Mouse (Mus musculus): ENCODE measurements at regions not wholly inside any gene's neighbourhood (a gene's known extent, or its start where the extent isn't known, plus 50 kb on each side); places are given as distances from the start of the nearest gene placed in this dataset.
"Not testable (repeated sequence)": the region's sequence is repeated elsewhere in the genome, so short reads cannot be mapped to it uniquely, and the experiment has no call there.

DNA sequence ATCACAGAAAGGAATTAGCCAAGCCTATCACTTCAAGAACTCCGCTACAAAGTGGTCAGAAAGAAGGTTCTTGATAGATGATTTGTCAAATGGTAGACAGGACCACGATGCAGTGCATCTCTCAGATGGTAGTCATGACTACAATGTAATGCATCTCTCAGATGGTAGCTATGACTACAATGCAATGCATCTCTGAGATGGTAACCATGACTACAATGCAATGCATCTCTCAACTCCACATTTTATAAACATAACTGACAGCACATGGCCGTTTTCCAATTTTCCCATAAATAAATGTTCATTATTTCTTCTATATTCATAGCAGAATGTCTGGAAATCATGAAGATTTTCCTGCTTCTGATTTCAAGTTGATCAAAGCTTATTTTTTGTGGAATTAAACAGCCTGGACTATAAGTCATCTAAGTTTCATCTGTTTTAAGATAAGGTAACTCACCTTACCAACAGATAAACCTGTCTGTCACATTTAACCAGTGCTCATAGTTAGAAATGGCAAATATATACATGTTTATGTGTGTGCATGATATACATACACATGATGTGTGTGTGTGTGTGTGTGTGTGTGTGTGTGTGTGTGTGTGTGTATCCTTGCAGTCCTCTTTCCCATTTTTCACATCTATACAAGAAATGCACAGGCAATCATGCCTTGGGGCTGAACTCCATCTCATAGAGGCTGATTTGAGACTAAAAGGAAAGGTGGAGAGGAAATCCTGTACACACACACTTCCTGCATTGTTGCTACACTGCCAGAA, 122.4 kb downstream of the Phf3 start:
- DNase-seq (ENCODE audit: low spot score in 2 of 2) = no peak

DNA sequence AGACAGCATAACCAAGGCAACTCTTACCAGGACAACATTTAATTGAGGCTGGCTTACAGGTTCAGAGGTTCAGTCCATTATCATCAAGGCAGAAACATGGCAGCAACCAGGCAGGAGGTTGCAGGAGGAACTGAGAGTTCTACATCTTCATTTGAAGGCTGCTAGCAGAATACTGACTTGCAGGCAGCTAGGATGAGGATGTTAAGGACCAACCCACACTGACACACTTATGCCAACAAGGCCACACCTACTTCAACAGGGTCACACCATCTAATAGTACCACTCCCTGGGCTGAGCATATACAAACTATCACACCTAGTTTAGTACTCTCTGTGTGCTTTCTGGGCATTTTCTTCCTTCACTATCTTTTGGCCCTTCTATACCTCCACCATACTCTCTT, 131.8 kb downstream of the Phf3 start:
- DNase-seq (ENCODE audit: low spot score in 2 of 2) = no peak

GRCm38 (mm10) chr1:30740831-30741230, 132.9 kb downstream of the Phf3 start:
- DNase-seq (ENCODE audit: low spot score in 2 of 2) = peak; percentile 67 to 79

- DNase-seq (ENCODE audit: low spot score in 2 of 2) = no peak
These were observed 152.2 kb downstream of the Phf3 start for GRCm38 (mm10) chr1:30721519-30721918.

- DNase-seq (ENCODE audit: low spot score in 2 of 2) = no peak
These were observed 152.9 kb downstream of the Phf3 start for GRCm38 (mm10) chr1:30720829-30721228.

GRCm38 (mm10) chr1:30718578-30718977, 155.1 kb downstream of the Phf3 start:
- no peak for DNase-seq (ENCODE audit: low spot score in 2 of 2)

DNA sequence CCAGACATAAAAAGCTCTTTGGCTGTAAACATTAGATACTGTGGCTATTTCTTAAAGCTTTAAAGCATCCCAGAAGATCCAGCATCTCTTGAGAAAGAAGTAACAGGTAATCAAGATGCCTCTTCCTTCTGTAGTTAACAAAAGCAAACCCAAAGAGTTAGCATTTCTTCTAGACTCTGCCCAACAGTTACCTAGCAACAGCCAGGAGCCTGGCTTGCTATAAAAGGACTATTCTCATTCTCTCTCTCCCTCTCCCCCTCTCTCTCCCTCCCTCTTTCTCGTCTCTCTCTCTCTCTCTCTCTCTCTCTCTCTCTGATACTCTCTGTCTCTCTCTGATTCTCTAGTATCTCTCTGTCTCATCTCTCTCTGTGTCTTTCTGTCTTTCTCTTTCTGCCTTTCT, 157.4 kb downstream of the Phf3 start:
- no peak for DNase-seq (ENCODE audit: low spot score in 2 of 2)

DNA sequence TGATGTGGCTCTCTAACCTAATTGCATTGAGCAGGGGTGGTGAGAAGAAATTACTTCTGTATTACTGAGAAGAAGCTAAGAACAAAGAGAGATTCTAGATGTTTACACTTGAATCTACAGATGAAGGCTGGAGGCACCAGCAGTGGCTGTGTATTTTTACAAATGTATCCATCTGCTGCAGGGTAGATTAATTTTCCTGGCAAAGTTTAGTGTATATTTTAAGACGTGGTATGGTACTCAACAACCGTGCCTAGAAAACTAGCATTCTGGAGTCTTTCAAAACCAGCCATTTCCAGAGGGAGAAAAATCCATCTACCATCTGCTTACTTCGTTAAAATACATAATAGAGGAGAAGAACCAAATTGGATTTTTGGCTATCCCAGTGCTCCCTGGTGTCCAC, 172.6 kb downstream of the Phf3 start:
- no peak for DNase-seq (ENCODE audit: low spot score in 2 of 2)

DNA sequence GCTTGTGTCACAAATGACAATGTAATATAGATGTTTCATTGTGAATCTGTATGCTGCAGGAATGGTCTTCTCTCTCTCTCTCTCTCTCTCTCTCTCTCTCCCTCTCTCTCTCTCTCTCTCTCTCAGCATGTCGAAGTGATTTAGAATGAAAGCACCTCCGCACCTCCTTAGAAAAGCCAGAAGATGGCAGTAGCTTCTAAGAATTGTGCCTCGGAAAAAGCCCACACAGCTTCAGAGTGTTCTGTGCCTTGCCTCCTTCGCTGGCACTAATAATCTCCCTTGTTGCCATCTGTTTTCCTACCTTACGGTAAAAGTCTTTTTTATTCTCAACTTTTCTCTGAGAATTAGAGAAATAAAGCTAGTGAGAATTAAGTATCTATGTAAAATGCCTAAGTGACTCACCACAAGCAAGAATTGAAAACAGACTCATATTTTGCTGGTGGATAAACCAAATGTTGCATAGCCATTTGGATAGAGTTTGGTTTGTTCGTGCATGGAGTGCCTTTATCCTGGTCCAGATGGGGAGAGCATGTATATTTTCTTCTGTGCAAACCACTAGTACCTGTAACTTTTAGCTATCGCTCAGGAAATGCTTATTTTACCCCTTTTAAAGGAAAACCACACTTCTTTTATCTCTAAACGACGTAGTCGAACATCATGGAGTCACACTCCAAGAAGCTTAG, 173.2 kb downstream of the Phf3 start:
- DNase-seq (ENCODE audit: low spot score in 2 of 2) = no peak

DNA sequence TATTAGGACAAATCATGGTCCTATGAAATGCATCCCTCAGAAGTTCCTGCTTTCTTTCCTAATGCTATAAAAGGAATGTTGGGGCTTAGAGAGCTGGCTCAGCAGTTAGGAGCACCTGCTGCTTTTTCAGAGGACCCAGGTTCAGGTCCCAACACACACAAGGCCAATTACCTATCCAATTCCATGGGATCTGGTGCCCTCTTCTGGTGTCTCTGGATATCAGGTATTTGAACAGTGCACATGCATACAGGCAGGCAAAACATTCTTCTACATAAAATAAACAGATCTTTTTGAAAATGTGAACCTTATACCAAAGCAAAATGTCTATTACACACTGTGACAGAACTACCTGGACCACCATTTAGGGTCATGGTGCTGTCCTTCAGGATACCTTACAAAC, 177.4 kb downstream of the Phf3 start:
- DNase-seq (ENCODE audit: low spot score in 2 of 2) = no peak

GRCm38 (mm10) chr1:30685318-30685717, 188.4 kb downstream of the Phf3 start:
- DNase-seq (ENCODE audit: low spot score in 2 of 2) = peak; percentile 14 to 22

- DNase-seq (ENCODE audit: low spot score in 2 of 2) = no peak
These were observed 189.8 kb downstream of the Phf3 start for GRCm38 (mm10) chr1:30683889-30684288.

DNA sequence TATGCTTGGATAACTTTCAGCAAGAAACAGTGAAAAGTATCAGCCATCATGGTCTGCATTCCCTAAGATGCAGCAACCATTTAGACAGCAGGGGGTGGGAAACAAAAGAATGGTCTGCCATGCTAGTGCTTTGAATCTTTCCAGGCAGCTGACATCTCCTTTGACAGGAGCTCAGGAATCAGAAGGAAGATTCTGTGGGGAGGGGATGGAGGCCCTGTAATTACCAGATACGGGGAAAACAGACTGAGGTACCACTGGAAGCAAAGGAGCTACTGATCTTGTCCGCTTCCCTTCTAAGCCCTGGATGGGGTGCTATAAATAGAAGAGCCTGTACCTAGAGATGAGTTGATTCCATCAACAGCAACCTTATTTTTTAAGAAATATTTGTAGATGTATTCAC, 233.9 kb downstream of the Phf3 start:
- no peak for DNase-seq (ENCODE audit: low spot score in 2 of 2)

DNA sequence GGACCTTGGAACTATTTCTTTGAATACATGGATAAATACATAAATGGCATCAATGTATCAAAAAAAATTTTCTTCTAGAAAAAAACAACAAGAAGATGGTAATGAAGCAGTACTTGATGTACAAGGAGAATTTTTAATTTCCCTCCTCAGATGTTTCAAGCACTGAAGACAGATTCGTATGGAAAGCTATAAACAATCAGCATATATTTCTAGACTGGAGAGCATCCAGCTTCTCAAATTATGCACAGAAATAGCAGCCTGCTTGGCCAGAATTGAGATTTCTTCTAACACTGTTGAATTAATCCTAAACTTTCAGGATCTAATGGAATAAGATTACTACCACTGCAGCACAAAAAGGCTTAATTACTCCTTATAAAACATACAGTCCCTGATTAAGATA, 241.0 kb downstream of the Phf3 start:
- DNase-seq (ENCODE audit: low spot score in 2 of 2) = no peak

DNA sequence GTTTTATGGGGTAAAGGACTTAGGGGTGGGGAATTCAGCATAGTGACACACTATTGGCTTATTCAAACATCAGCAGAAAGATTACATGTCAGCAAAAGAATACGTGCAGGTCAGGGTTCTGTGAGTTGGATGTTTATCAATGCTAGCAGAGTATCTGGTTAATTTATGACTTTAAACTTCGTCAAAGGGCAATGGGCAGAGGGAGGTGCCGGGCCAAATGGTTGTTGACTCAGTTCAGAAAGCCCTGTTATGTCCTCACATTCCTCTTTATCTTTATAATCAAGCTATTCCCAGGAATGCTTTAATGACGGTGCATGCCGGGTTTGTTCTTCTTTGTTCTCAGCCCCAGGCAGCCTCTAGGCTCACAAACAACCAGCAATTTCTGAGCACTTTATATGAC, 245.9 kb downstream of the Phf3 start:
- DNase-seq (ENCODE audit: low spot score in 2 of 2) = not testable (repeated sequence)

DNA sequence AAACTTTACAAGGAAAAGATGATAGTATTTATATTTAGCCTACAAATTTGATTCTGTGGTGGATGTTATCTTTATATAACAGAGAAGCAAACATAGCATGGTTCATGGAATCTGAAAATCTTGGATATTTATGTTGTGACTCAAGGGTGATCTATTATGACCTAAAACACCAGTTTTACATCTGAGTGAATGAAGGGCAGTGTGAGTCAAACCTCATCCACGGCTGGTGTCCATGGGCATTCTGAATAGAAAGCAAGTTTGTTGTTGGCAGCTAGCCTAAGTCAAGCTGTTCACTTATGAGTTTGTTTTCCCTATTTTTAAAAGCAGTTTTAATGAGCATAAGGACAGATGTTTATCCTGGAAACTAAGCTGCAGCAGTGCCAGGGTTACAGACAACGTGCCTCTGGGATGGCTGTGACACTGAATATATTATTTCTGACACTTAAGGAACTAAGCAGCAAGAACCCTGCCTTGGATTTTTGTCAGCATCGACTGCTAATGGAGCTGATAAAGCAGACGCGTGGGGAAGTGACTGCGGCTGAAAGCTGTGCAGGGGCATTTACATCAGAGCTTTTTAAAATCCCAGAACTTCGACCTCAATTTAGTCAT, 278.5 kb downstream of the Phf3 start:
- no peak for DNase-seq (ENCODE audit: low spot score in 2 of 2)

DNA sequence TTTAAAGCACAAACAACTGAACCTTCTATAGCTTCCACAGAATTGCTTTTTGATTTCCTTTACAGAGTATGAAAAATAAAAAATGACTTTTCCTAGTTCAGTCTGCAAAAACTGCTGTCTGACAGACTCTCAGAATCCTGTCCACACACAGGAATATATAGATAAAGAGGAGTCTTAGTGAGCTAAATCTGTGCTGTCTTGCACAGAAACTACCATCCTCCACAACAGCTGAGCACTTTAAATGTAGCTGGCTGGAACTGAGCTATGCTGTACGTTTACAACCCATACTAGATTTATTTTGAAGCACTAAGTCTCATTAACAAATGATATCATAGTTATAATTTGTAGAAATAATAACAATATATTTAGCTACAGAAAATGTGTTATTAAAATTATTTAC, 279.7 kb downstream of the Phf3 start:
- no peak for DNase-seq (ENCODE audit: low spot score in 2 of 2)

- no peak for DNase-seq (ENCODE audit: low spot score in 2 of 2)
These were observed 283.0 kb downstream of the Phf3 start for GRCm38 (mm10) chr1:30590721-30591120.

GRCm38 (mm10) chr1:30588885-30589284, 284.8 kb downstream of the Phf3 start:
- DNase-seq (ENCODE audit: low spot score in 2 of 2) = peak in 1 of 2 experiments; percentile 31

DNA sequence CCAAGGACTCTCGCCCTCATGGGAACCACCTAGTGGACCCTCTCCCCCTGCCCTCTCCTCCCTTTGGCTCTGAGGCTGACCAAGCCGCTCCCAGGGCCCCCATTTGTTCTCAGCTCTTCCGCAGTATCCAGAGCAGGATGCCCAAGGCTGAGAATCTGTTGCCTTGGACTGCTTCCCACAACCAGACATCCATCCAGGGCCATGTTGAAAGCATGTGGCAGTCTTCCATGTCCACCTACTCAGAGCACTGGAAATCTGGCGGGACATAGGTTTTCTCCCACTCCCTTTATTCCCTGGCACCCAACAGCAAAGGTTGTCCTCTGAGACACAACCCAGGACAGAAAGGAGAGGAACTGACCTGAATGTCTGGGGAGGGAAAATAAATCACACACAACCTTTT, 285.4 kb downstream of the Phf3 start:
- peak; percentile 53 to 61 for DNase-seq (ENCODE audit: low spot score in 2 of 2)

- DNase-seq (ENCODE audit: low spot score in 2 of 2) = peak; percentile 50 to 60
These were observed 288.9 kb downstream of the Phf3 start for GRCm38 (mm10) chr1:30584806-30585205.

DNA sequence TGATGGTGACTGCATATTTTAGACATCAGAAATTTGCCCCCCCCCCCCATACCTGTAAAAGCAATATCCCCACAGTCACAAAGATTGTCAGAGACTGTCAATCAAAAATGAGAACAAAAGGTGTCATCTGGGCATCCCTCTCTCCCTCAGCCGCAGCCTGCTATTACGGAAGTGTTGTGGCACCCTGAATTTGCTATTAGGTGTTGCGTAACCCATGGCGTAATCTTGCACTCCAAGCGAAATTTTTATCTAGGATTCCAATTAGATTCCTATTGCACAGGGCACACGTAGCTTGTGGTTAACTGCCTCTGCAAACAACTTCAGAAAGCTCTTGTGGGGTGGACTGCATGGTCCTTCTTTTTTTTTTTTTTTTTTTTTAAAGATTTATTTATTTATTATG, 289.9 kb downstream of the Phf3 start:
- no peak for DNase-seq (ENCODE audit: low spot score in 2 of 2)
